Mouse (Mus musculus): Measurements from ENCODE around the gene Samd14.

DNA sequence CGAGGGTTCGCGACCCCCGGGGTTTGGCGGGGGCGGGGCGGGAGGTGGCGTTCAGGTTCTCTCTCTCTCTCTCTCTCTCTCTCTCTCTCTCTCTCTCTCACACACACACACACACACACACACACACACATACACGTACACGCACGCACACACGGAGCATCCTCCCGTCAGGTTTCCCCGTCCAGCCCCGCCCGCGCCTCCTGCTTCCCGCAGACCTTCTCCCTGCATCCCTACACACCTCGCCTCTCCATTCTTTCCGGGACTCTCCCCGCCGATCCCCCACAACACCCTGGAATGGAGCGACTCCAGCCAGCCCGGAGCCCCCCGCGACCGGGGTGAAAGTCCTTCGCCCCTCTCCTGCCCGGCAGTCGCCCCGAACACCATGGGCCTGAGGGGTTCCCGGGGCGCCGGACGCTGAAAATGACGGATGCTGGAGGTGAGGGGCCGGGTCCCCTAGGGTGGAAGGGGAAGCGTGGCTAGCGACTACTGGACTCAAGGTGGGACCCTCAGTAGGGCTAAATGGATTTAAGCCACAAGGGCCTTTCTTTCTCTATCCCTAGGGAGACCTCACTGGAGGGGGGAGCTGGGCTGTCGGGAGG lies 561 bp downstream of the Samd14 start:
- TF ChIP-seq POLR2A (IDR thresholded peaks at IDR 0.05; ENCODE audit: low read depth, low read length): no peak
- TF ChIP-seq CTCF (conservative IDR thresholded peaks at IDR 0.05; ENCODE audit: insufficient read depth, insufficient read length, low read depth, low read length): no peak
